Mouse (Mus musculus) left cerebral cortex, adult 8-10 months (tissue): Measurements from ENCODE around the gene Mmp9. TPM values are rescaled to one million over a fixed set of nuclear protein-coding genes. Genes with fewer than 3 reads are reported as not detected.

Source experiments
- DNase-seq, 2 experiments: peaks; one replicate each; pipeline ENCODE4 v3.0.0; 2022; ENCODE audit warnings: low spot score in 2 of 2
- total RNA-seq, 4 experiments: library from RNA; stranded (reverse); gene quantifications; 2 replicates each; pipeline ENCODE4 v1.2.4; 2022

The Mmp9 gene
- 1 to 10 TPM in 3 of 4 experiments, under 1 TPM in 1; 0.87 to 2.5 (median 1.5) TPM for total RNA-seq

DNA sequence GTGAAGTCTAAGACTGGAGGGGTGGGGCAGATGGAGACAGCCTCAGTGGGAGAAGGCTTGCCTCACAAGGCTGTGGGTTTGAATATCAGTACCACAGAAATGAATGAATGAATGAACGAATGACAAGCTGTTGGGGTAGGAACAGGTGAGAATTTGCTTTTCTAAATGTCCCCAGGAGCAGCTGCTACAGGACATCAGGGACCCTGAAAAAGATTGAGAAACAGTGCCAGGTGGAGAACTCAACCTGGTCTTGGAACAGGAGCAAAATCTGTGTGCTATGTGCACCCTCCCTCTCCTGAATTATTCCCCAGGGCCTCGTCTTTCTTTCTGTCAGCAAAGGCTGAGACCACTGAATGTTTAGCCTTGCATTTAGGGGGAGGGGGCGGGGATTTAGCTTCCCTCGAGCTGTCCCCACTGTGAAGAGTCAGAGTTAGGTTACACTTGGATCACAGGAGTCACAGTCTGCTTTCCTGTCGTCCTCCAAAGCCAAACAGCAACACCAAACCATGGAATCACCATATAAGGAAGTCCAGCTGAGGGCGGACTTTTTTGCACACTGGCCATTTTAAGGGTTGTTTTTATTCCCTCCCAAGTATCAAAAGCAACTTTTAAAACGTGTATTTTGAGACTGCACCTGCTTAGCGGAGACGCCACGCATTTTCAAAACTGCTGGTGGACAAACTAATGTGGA, at the start of gene Mmp9:
Mmp9 (plus strand) TSS at position 641 of the 691 bp plus-strand sequence.
- DNase-seq: no peak

DNA sequence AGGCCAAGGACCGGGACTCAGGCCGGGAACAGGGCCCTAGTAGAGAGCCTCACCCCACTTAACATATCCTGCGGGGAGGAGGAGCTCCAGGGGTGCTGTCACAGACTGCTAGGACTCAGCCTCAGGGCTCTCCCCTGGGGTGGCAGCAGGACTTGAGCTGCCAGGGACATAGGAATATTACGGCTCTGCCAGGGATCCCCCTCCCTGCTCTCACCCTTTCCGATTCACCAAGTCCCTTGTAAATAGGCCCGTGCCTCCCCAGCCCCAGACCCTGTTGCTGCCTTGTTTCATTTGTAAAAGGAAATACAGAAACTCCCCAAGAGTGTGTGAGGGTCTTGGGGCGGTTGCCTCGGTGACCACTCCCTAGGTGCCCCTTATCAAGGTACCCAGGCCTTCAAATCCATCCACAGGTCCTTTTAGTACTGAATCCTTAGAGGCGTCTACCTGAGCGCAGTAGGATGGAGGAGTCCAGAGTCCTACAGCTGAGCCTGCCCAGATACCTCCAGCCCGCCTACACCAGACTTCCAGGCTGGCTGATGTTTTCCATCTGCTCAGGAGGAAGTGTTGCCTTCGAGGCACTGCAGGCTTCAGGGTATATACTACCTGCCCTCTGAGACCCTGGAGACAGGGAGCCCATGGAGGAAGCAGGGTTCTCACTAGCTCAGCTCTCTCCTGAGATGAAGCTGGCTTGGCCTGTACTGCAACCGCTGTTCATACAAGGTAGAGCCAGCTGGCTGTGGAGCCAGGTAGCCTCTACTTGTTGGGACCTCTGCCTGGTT, 49.3 kb upstream of the Mmp9 start:
- no peak for DNase-seq

DNA sequence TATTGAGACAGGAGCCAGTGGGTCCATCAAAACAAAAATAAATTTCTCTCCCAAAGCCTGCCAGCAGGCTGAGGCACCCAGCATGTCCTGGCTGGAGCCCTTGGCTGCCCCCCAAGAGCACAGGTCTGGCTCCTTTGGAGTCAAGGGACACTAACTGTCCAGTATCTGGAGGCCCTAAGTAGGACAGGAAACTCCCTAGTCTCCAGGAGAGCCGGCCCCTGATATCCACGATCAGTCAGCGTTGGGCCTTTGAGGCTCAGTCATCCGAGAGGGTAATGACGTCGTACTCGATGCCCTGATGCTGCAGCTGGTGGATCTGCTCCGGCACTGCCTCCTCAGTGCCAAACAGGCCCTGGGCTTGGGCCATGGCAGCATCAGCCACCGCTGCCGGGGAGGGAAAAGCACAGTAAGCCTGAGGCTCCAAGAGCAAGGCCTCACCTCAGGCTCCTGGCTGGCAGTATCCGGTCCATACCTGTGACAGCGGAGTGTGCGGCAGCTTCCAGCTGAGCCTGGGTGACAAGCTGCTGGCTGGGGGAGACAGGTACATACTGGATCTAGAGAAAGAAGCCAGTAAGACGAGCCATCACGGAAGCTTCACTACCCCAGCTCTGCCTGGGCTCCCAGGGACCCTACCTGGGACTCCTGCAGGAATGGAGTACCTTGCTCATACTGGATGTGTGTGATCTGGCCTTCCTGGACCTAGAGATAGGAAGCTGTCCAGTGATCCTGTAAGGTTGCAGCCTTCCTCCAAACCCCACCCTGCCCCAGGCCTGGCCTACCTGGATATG, 48.5 kb upstream of the Mmp9 start:
- DNase-seq: no peak

DNA sequence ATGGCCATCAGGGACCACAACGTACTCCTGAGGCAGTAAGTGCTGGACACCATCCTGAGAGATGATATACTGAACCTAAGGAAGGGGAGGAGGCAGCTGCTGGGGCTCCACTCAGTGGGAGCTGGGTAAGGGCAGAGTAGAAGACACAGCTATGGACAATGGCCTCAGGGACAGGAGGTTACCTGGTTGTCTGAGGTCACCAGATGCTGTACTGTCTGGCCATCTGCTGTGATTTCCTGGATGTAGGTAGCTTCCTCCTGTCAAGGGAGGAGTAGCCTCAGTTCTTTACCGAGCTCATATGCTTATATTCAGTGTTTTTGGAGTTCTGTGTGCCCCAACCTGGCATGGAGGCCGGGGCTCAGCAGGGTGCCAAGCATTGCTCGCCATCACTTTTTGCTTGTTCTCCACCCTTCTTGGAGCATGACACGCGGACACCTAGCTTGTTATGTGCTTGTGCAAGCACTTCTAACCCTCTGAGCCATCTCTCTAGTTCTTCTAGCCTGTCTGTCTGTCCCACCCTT, 47.8 kb upstream of the Mmp9 start:
- DNase-seq: no peak

DNA sequence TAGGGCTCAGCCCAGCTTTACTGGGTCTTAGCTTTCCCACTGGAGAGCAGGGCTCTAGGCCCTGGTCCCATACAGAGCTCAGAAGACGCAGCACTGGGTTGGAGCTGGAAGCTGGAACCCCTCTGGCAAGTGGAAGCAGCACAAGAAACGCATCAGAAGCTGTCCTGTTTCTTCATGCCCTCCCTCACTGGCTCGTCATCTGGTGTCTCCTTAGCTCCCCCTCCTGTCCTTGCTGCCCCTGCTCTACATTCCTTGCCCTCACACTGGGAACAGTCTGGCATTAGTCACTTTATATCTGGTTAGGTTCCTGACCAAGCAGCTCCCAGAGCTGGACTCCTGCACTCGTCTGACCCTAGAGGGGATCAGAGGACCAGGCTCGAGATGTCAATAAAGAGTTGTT, 46.5 kb upstream of the Mmp9 start:
- no peak for DNase-seq

DNA sequence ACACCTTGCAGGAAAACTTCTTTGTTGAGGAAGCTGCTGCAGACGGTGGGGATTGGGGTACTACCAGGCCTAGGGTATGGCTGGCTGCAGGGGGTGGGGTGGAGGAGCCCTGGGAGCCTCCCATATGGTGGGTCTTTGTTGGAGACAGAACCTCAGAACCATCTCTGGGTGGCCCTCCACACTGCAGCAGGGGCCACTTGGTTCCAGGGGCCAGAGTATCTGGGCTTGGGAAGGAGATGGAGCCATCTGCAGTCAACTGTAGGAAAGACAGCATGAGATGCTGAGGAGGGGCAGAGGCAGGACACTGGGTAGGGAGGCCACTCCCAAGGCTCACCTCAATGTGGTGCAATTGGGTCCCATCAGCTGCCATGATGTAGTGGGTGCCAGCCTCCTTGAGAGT, 45.9 kb upstream of the Mmp9 start:
- no peak for DNase-seq

DNA sequence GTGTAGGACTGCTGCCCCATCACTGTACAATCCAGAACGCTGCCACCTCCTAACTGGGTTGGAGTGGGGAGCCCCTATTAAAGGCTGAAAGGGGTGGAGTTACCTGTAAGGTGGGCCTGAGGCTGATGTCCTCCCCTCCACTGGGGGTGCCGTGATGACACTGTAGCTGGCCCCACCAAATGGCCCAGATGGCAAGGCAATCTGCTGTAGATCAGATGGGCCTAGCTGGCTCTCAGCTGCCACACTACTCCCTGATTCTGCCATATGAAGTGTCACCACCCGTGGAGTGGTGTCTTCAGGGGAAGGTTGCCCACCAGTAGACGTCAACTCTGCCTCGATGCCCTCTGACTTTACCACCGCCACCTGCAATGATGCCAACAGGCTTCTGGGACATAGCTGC, 44.7 kb upstream of the Mmp9 start:
- DNase-seq: no peak

DNA sequence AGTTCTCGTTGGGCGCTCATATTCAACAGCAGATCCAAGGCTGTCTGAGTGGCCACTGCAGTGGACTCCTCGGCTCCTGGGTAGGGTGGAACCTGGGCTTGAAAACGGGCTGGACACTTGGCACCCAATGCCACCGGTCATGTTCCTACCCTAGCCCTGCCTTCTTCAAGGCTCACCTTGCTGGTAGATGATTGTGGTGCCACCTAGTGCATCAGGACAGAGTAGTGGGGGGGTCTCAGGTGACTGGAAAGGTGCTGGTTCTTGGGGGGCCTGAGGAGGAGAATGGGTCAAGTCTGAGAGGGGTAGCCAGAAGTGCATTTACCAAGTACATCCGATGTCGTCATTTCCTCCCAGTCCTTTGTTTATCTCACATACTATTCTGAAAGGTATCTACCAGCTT, 42.6 kb upstream of the Mmp9 start:
- DNase-seq: no peak

DNA sequence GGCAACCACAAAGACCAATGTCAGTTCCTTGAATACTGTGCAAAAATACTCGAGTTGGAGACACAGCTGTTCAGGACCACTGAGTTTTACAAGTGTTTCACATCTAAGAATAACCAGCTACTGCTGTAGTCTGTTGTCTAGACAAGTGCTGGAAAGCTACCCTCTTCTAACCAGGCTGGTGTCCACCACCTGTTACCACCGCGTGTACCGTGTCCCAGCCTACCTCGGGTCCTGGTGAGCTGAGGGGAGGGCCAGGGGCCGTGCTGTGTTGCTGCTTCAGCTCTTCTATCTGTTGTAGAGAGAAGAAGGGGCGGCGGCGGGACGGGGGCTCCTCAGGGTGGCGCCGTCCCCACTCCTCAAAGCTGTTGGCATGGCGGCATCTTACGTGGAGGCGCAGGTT, 41.5 kb upstream of the Mmp9 start:
- DNase-seq: no peak

DNA sequence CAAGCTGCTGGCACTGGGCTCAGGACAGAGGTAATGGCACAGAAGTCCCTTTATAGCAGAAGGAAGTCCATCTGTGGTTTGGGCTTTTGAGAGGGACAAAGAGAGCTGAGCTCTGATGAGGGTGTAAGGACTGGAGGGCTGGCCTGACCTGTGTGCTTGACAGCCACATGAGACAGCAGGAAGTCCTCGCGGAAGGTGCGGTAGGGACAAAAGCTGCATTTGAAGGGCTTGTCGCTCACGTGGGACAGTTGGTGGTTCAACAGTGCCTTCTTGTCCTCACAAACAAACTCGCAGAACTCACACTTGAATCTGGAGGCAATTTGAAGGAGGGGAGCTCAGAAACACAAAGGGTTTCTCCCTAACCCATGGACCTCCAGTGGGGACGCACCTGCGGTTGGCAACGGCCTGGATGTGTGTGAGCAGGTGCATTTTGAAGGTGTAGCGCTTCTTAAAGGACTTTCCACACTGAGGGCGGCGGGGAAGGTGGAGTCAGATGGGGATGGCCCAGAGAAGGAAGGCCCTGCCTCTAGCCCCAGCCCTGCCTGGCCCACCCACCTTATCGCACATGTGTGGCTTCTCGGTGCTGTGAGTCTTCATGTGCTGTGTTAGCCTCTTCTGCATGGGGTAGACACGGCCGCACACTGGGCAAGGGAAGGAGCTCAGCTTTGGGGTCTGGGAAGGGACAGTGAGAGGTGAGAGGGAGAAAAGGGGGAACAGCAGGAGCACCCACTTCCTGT, 40.7 kb upstream of the Mmp9 start:
- DNase-seq: no peak

DNA sequence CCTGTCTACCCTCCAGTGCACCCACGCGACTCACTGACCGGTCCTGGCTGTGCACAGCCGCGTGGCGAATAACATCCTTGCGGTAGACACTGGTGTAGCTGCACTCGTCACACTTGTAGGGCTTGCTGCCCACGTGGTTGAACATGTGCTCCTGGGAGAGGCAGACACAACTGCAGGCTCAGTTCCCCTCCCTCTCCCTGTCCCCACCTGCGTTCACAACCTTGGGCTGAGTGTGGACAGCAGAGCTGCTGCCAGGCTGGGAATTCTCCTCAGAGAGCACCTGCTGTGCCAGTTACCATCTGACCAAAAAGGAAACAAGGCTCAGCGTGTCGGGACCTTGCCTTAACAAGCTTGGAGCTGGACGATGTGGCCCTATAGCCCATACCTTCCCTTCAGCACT, 39.2 kb upstream of the Mmp9 start:
- DNase-seq: no peak

DNA sequence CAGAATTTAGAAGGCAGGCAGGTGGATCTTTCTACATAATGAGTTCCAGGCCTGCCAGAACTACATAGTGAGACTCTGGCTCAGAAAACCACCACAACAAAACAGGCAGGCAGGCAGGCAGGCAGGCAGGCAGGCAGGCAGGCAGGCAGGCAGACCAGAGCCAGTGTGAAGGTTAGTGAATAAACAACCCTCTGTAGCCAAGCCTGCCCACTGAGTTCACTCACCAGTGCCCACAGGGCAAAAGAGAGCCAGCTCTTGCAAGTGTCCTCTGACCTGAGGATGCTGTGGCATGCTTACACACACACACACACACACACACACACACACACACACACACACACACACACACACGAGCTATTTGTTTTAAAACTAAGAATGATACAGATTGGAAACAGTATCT, 37.1 kb upstream of the Mmp9 start:
- no peak for DNase-seq

DNA sequence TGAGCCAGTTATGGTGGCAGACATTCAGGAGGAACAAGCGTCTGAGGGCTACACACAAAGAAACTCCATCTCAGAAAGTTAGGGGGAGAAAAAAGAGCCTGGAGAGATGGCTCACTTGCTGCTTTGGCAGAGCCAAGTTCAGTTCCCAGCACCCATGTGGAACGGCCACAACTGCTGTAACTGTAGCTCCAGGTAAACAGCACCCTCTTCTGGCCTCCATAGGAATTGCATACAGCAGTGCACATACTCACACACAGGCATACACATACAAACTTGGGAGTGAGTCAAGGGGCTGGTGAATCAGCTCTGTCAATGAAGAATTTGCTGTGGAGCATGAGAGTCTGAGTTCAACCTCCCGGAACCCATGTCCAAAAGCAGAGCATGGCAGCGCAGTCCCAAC, 34.5 kb upstream of the Mmp9 start:
- DNase-seq: no peak

DNA sequence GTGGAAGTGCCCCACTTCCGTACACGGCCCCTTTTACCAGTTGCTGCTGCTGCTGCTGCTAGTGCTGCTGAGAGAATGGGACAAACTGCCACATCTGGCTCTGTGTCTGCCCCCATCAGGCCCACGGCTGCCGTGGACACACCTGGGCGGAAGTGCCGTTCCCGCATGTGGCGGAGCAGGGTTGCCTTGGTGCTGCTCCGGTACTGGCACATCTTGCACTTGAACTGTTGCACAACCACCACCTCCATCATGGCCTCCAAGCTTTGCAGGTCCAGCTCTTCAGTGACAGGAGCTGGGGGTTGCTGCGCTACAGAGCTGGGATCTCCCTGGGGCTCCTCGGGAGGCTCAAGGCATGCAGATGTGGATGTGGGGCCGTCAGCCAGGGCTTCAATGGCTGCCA, 33.1 kb upstream of the Mmp9 start:
- DNase-seq: no peak

DNA sequence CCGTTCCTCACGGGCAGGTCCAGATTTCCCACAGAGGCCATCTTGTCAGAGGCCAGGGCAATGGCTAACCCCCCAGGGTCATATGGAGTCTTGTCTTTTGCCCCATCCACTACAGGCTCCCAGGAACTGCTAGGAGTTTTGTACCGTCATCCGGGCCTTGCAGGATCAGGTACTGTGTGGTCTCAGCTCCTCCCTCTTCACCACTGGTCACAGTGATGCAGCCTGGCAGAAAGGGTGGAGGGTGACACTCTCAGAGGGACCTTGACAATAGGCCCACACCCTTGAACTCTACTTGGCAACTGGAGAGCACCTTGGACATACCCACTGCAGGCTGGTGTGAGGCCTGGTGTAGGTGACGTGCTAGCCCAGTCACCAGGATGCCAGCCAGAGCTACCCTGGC, 32.6 kb upstream of the Mmp9 start:
- DNase-seq: no peak

DNA sequence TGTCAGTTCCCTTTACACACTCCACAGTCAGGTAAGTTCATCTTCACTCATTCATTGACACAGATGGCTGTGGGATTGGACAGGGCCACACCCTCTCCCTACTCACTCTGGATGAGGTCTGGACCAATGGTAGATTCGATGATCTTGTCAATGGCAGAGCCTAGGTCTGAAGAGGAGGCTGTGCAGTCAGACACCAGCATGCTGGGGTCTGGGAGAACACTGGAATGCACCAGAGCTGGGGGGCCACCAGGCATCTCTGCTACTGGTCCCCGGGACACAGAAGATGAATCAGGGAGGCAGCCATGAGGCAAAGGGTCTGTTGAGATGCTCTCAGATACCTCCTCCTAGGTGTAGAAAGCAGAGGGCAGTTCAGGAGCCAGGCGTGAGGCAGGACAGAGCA, 31.5 kb upstream of the Mmp9 start:
- DNase-seq: no peak

DNA sequence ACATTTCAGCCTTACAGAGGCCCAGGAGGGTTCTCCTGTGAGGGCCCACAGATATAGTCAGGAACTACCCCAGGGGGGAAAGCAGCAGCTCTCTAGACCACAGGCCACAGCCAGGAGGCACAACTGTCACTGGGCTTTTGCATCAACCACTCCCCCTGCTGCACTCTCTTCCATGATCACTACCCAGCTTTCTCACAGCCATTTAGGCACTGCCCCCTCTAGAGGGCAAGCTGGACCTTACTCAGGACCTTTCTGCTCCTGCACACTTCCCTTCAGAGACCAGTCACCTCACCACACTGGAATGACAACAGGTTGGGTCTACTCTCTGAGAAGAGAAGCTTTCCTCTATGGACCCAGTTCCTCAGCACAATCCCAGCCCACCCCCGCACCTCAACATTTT, 31.0 kb upstream of the Mmp9 start:
- no peak for DNase-seq

DNA sequence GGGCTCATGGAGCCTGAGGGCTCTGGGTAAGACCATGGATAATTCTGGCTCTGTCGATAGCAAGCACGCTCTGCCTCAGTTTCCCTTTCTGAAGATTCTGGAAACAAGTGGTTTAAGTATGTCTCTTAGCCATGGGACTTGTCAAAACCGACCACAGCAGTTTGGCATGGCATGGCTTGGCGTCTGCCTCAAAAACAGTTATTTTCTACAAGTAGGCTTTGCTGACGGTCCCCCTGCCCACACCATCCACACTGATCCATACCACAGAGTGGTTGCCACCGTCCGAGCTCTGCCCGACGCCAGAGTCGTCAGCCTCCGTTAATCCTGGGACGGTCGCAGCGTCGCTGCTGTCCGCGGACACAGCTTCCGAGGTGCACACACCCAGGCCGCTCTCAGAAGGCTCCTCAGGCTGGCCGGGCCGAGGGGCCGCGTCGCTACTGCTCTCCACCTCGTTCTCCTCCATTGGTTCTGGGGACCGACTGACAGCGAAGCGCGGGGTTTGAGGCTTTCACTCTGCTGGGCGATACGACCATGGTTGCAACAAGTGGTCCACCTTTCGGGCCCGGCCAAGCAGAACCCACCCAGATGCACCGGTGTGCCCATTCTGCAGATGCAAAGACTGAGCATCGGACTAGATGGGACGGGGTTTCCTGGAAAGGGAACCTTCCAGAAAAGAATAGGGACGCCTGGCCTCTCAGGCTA, 30.1 kb upstream of the Mmp9 start:
- no peak for DNase-seq

DNA sequence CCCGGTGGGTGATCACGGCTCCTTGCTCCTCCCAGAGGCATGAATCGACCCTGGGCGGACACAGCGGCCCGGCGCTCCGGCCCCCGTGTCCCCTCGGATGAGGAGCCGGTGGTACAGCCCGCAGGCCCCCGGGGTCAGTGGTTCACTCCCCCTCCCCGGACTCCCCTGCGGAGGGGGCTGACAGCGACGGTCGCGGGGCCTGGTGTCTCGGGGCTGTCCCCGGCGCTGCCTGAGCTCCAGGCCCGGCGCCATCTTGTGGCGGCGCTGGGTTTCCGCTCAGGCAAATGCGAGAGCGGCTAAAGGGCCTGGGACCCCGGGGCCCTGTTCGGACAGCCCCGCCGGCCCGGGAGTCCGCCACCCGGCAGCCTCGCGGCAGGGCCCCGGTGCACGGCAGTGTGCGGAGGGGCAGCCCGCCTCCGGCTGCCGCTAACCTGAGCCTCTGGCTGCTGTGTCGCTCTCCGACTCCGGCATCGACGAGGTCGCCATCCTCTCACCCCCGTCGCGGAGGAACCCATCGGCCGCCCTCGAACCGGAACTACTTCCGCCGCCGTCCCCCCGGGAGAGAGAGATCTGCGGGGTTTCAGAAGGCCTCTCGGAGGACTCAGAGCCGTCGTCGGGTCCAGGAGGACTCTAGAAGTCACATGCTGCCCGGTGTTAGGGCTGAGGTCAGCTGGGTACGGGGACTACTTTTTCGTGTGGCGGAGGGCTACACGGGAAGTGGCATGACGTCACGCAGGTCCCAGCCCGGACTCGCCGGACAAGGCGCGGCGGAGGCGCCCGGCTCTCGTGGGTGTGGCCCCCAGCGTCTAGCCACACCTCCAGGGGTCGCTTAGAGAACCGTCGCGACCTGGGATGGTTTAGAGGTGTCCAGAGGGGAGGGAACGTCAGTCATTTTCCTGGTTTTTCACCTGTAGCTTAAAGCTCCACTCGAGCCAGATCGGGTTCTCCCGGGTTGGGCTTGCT, 29.2 kb upstream of the Mmp9 start, which contains the start of gene Zfp335:
Zfp335 (minus strand) TSS at position 672 of the 963 bp plus-strand sequence.
- peak; percentile 89 to 93 for DNase-seq
